Mouse (Mus musculus) midbrain, embryonic 10.5 days (tissue): ENCODE results near the gene Boll. TPM values are rescaled to one million over a fixed set of nuclear protein-coding genes. Genes with fewer than 3 reads are reported as not detected.
"Not testable (repeated sequence)": the region's sequence is repeated elsewhere in the genome, so short reads cannot be mapped to it uniquely, and the experiment has no call there.

Experiments
- DNase-seq: peaks from one replicate; pipeline ENCODE4 v3.0.0-alpha.2; 2017; ENCODE audit warnings: low spot score
- H3K27ac ChIP-seq: fragments of 300-500 bp; sonication (generic); replicated peaks from 2 replicates; pipeline ENCODE4 v1.5.1; 2016; ENCODE audit warnings: mild to moderate bottlenecking
- H3K27me3 ChIP-seq: fragments of 300-500 bp; sonication (generic); 2 replicates; pipeline ENCODE4 v1.6.1; 2016; ENCODE audit warnings: low read depth, mild to moderate bottlenecking; ENCODE audit not compliant: poor library complexity, severe bottlenecking
- H3K36me3 ChIP-seq: fragments of 300-500 bp; sonication (generic); 2 replicates; pipeline ENCODE4 v1.6.1; 2016; ENCODE audit warnings: mild to moderate bottlenecking, moderate library complexity
- H3K4me1 ChIP-seq: fragments of 300-500 bp; sonication (generic); 2 replicates; pipeline ENCODE4 v1.6.1; 2016
- H3K4me3 ChIP-seq: fragments of 300-500 bp; sonication (generic); 2 replicates; pipeline ENCODE4 v1.5.1; 2016; ENCODE audit warnings: mild to moderate bottlenecking, moderate library complexity
- H3K9me3 ChIP-seq: fragments of 300-500 bp; sonication (generic); replicated peaks from 2 replicates; pipeline ENCODE4 v1.6.1; 2016; ENCODE audit warnings: mild to moderate bottlenecking
- WGBS: fragments of 180-500 bp; shearing (Covaris S2); methylation state at CpG from one replicate; pipeline ENCODE4 v1.1.7; 2016; 5-methylcytosine and 5-hydroxymethylcytosine counted together
- polyA plus RNA-seq: library from polyadenylated mRNA; unstranded; fragments of >200 nt; fragmentation: Nextera tagmentation; extraction: Ambion mirVana; gene quantifications from 2 replicates; pipeline ENCODE4 v1.2.1, GENCODE M21; 2016

Gene Boll
- polyA plus RNA-seq, 1 experiment from 2014 or later: 0.23 TPM

DNA sequence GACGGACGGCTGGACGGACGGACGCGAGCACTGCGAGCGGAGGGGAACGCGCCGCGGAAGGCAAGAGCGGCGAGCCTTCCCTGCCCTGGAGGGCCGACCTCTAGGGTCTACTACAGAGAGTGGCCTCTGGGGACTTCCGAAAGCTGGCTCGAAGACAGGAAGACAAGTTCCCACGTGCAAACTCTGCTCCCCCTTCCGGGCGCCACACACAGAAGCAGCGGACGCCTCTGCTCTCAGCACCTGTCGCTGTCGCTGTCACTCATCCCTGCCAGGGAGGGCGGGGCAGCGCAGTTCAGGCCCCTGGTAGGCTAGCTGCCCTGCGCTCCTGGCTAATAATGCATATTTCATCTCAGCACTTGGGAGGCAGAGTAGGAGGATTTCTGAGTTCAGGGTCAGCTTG, 317 bp upstream of the Boll start:
- Histone ChIP-seq H3K4me3 (peak overlapping the region; percentile 57), H3K36me3 (no peaks in the 10 kb centered on the region), H3K9me3 (peaks cover 8% of the 10 kb centered on the region), H3K27me3 (peaks cover 47% of the 10 kb centered on the region), H3K4me1 (peaks cover 11% of the 10 kb centered on the region), H3K27ac (no peak overlapping the region; the same call in 1 of the 2 replicates)
- 4% methylated on average over 13 of the region's 27 CpGs for WGBS
- DNase-seq: peak; percentile 65

- peak; percentile 11 for DNase-seq
- 55% methylated on average over 49 of the region's 49 CpGs for WGBS
- Histone ChIP-seq H3K27ac (no peak overlapping the region), H3K4me3 (peak overlapping the region; percentile 57), H3K9me3 (peaks cover 8% of the 10 kb centered on the region), H3K36me3 (no peaks in the 10 kb centered on the region), H3K4me1 (peaks cover 11% of the 10 kb centered on the region), H3K27me3 (peaks cover 47% of the 10 kb centered on the region)
These were observed 635 bp downstream of the Boll start for GRCm38 (mm10) chr1:55362634-55363033.

DNA sequence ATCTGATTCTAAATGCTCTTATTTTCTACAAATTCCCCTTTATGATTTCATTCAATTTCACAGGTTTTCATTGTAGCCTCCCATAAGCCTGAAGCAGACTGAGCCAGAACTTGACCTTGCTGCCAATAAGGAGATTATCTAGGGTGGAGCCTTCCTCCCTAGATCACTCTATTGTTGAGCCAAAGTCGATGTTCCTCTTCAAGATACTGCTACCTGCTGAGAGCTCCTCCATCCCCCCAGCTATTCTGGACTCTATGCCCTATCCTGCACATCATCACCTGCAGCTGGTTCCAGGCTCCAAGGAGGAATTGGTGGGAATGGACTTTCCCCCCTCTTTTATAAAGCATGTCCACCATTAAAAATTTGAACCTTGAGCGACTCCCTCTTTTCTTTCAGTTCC, 11.4 kb downstream of the Boll start:
- not testable (repeated sequence) for H3K27ac ChIP-seq, DNase-seq, H3K27me3 ChIP-seq, H3K9me3 ChIP-seq, H3K36me3 ChIP-seq, H3K4me3 ChIP-seq, H3K4me1 ChIP-seq
- 59% methylated on average over 2 of the region's 2 CpGs for WGBS

GRCm38 (mm10) chr1:55325496-55325895, 37.8 kb downstream of the Boll start:
- H3K4me3 ChIP-seq, DNase-seq, H3K27me3 ChIP-seq, H3K36me3 ChIP-seq, H3K27ac ChIP-seq, H3K4me1 ChIP-seq, H3K9me3 ChIP-seq: not testable (repeated sequence)
- 85% methylated on average over 5 of the region's 5 CpGs for WGBS

GRCm38 (mm10) chr1:55301077-55301476, 62.2 kb downstream of the Boll start:
- no peak for DNase-seq
- H3K36me3 ChIP-seq: no peaks in the 10 kb centered on the region
- no peaks in the 10 kb centered on the region for H3K27me3 ChIP-seq
- no peak overlapping the region for H3K4me3 ChIP-seq
- H3K27ac ChIP-seq: no peak overlapping the region
- no peaks in the 10 kb centered on the region for H3K4me1 ChIP-seq
- H3K9me3 ChIP-seq: peaks cover 10% of the 10 kb centered on the region

- 69% methylated on average over 9 of the region's 9 CpGs for WGBS
- no peaks in the 10 kb centered on the region for H3K36me3 ChIP-seq
- no peaks in the 10 kb centered on the region for H3K27me3 ChIP-seq
- no peak for DNase-seq
- no peaks in the 10 kb centered on the region for H3K9me3 ChIP-seq
- no peak overlapping the region for H3K27ac ChIP-seq
- no peaks in the 10 kb centered on the region for H3K4me1 ChIP-seq
- no peak overlapping the region for H3K4me3 ChIP-seq
These were observed 84.2 kb downstream of the Boll start for GRCm38 (mm10) chr1:55279081-55279480.

DNA sequence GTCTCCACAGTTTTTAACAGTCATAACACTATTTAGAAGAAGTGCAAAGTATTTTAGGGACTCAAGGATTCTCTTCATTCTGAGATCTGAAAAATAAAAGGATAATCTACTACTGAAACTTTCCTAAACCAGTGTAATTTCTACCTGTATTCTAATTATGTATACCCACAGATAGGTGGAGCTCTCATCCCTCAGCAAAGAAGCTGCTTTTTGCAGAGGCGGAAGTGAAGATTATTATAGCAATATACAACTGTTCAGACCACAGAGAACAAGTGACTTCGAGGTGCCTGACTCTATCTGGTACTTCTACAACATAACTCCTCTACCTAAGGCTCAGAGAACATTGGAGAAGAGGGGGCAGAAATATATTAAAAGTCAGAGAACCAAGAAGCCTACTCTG, 97.8 kb downstream of the Boll start:
- Histone ChIP-seq H3K36me3 (no peaks in the 10 kb centered on the region), H3K9me3 (no peaks in the 10 kb centered on the region), H3K4me1 (no peaks in the 10 kb centered on the region), H3K27ac (no peak overlapping the region), H3K4me3 (no peak overlapping the region), H3K27me3 (no peaks in the 10 kb centered on the region)
- 75% methylated on average over 2 of the region's 2 CpGs for WGBS
- no peak for DNase-seq

DNA sequence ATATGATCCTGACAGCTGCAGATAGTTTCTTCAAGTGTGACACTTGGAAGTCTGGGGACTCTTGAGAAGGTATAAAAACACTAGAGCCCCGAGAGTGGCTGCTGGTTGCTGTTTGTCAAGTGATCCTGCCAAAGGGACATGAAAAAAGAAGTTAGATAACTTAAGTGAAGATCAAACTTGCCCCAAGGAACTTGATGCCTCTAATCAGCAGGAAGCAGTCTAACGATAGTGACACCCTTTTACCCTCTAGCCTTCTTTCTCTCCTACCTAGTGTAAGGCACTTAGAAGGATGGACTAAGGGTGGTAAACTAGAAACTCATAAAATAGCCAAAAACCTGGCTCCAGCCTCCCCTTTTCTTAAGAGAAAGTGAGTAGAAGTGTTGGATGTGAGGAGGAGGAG, 98.9 kb downstream of the Boll start:
- DNase-seq: no peak
- WGBS: 74% methylated on average over 2 of the region's 2 CpGs
- no peak overlapping the region for H3K27ac ChIP-seq

DNA sequence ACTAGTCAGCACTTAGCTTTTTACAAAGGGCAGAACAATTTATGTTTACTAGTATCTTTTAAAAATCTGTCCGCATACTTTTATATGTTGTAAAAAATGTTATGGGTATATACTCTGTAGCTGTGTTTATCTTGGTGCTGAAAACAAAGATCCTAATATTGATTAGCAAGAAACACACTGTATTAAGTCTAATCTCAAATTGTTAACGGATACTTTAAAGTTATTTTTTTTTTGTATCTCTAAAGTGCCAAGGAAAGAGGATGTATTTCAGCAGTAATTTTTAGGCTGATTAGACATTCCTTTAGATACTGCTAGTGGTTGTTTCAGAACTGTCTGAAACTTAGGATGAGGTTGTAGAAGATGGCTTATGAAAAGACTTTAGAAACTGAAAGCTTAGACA, 116.9 kb downstream of the Boll start:
- Histone ChIP-seq H3K27ac (no peak overlapping the region), H3K9me3 (no peaks in the 10 kb centered on the region), H3K27me3 (no peaks in the 10 kb centered on the region), H3K4me1 (peaks cover 5% of the 10 kb centered on the region; the same call in 1 of the 2 replicates), H3K36me3 (no peaks in the 10 kb centered on the region), H3K4me3 (no peak overlapping the region)
- DNase-seq: no peak
- 87% methylated on average over 2 of the region's 2 CpGs for WGBS

More for the DNA sequence above, 98.9 kb downstream of the Boll start:
- Histone ChIP-seq H3K4me3 (no peak overlapping the region), H3K9me3 (no peaks in the 10 kb centered on the region), H3K36me3 (no peaks in the 10 kb centered on the region), H3K4me1 (no peaks in the 10 kb centered on the region), H3K27me3 (no peaks in the 10 kb centered on the region)

- Histone ChIP-seq H3K9me3 (no peaks in the 10 kb centered on the region), H3K27ac (no peak overlapping the region), H3K27me3 (no peaks in the 10 kb centered on the region), H3K4me3 (peak overlapping the region; percentile 87), H3K36me3 (no peaks in the 10 kb centered on the region), H3K4me1 (peaks cover 50% of the 10 kb centered on the region)
- DNase-seq: peak; percentile 41
- WGBS: 0% methylated on average over 1 of the region's 1 CpGs
These were observed 124.0 kb downstream of the Boll start for GRCm38 (mm10) chr1:55239237-55239636.

DNA sequence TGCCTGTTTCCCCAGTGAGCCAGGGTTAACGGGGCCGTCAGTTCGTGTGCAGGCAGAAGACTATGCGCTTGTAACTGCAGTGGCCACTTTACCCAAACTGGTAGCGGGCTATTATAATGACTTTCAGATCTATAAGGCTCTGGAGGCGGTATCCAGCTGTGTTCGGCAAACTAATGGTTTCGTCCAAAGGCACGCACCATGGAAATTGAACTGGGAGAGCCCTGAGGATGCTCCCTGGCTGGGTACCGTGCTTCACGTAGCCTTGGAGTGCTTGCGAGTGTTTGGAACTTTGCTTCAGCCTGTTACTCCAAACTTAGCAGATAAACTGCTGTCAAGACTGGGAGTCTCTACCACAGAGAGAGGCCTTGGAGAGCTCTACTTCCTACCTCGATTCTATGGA, 124.8 kb downstream of the Boll start:
- 44% methylated on average over 13 of the region's 13 CpGs for WGBS
- no peaks in the 10 kb centered on the region for H3K36me3 ChIP-seq
- DNase-seq: no peak
- peaks cover 50% of the 10 kb centered on the region for H3K4me1 ChIP-seq
- no peaks in the 10 kb centered on the region for H3K27me3 ChIP-seq
- peak overlapping the region; percentile 87 for H3K4me3 ChIP-seq
- H3K9me3 ChIP-seq: no peaks in the 10 kb centered on the region
- no peak overlapping the region for H3K27ac ChIP-seq

GRCm38 (mm10) chr1:55237643-55238161, 125.6 kb downstream of the Boll start:
- DNase-seq: peak; percentile 48
- peak overlapping the region; percentile 78 for H3K27ac ChIP-seq
- no peaks in the 10 kb centered on the region for H3K36me3 ChIP-seq
- H3K4me3 ChIP-seq: peak overlapping the region; percentile 87
- WGBS: under 1% methylated on average over 23 of the region's 23 CpGs
- peaks cover 50% of the 10 kb centered on the region for H3K4me1 ChIP-seq
- no peaks in the 10 kb centered on the region for H3K27me3 ChIP-seq
- H3K9me3 ChIP-seq: no peaks in the 10 kb centered on the region

GRCm38 (mm10) chr1:55236890-55237642, 126.2 kb downstream of the Boll start, which contains the start of gene Mars2:
Mars2 (plus strand) TSS chr1:55237177.
- peak within 1 kb of the TSS; percentile 87 for H3K4me3 ChIP-seq
- DNase-seq: peak; percentile 97
- under 1% methylated on average over 82 of the region's 82 CpGs for WGBS
- H3K4me1 ChIP-seq: peaks cover 50% of the 10 kb centered on the region
- H3K27ac ChIP-seq: peak within 1 kb of the TSS; percentile 78
- H3K36me3 ChIP-seq: no peaks in the 10 kb centered on the region
- H3K27me3 ChIP-seq: no peaks in the 10 kb centered on the region
- H3K9me3 ChIP-seq: no peaks in the 10 kb centered on the region
